Mouse (Mus musculus): Measurements from ENCODE around the gene Cc2d2a. TPM values are rescaled to one million over a fixed set of nuclear protein-coding genes. Genes with fewer than 3 reads are reported as not detected.

Cc2d2a gene
- 0.82 and 1.00 TPM in 2 replicates for polyA plus RNA-seq (2015; fragmentation: Nextera tagmentation; extraction: Ambion mirVana)

GRCm38 (mm10) chr5:43661997-43662961 is at the start of gene Cc2d2a:
Gene Cc2d2a, plus strand, starts transcription at chr5:43662346.
- Histone ChIP-seq H3K27ac (ENCODE audit: low read depth) (peak within 1 kb of the TSS; percentile 59), H3K9ac (replicated peaks) (peak within 1 kb of the TSS; percentile 49; the same call in 1 of the 2 replicates), H3K4me2 (ENCODE audit: low read depth, low read length) (peak within 1 kb of the TSS; percentile 71), H3K4me1 (ENCODE audit: insufficient read depth) (no peaks in the 10 kb centered on the region), H3K27me3 (ENCODE audit: insufficient read depth, low read length) (no peaks in the 10 kb centered on the region), H3K9me3 (ENCODE audit: low read length) (no peaks in the 10 kb centered on the region), H3K36me3 (replicated peaks; ENCODE audit: insufficient read depth, low read length) (no peaks in the 10 kb centered on the region), H3K4me3 (ENCODE audit: low read depth, low read length) (peak within 1 kb of the TSS; percentile 46)
- TF ChIP-seq CTCF (IDR thresholded peaks at IDR 0.05; ENCODE audit: low read depth) (no peak), EP300 (IDR thresholded peaks at IDR 0.05; ENCODE audit: low read depth) (no peak)
- WGBS (ENCODE audit: insufficient replicate concordance), result 11% methylated on average over 19 of the region's 19 CpGs
- ATAC-seq (no peak), DNase-seq (peak; percentile 17)

- WGBS (ENCODE audit: insufficient replicate concordance), result 61% methylated on average over 7 of the region's 7 CpGs
- Histone ChIP-seq H3K27ac (ENCODE audit: low read depth) (no peak overlapping the region), H3K4me3 (ENCODE audit: low read depth, low read length) (no peak overlapping the region), H3K4me2 (ENCODE audit: low read depth, low read length) (no peak overlapping the region), H3K9ac (replicated peaks) (no peak overlapping the region), H3K36me3 (replicated peaks; ENCODE audit: insufficient read depth, low read length) (no peaks in the 10 kb centered on the region), H3K4me1 (ENCODE audit: insufficient read depth) (no peaks in the 10 kb centered on the region), H3K27me3 (ENCODE audit: insufficient read depth, low read length) (no peaks in the 10 kb centered on the region), H3K9me3 (ENCODE audit: low read length) (no peaks in the 10 kb centered on the region)
- no peak for TF ChIP-seq EP300 (IDR thresholded peaks at IDR 0.05; ENCODE audit: low read depth)
- no peak for TF ChIP-seq CTCF (IDR thresholded peaks at IDR 0.05; ENCODE audit: low read depth)
- DNase-seq (no peak), ATAC-seq (no peak)
Observed at GRCm38 (mm10) chr5:43621575-43622299, 40.4 kb upstream of the Cc2d2a start.

- no peaks in the 10 kb centered on the region for H3K4me1 ChIP-seq (ENCODE audit: insufficient read depth)
- no peak for TF ChIP-seq EP300 (IDR thresholded peaks at IDR 0.05; ENCODE audit: low read depth)
- no peak for ATAC-seq
- no peaks in the 10 kb centered on the region for H3K9me3 ChIP-seq (ENCODE audit: low read length)
- no peak overlapping the region for H3K27ac ChIP-seq (ENCODE audit: low read depth)
- H3K4me2 ChIP-seq (ENCODE audit: low read depth, low read length), result no peak overlapping the region
- H3K9ac ChIP-seq (replicated peaks), result no peak overlapping the region
- H3K27me3 ChIP-seq (ENCODE audit: insufficient read depth, low read length), result no peaks in the 10 kb centered on the region
- no peak for DNase-seq
- no peaks in the 10 kb centered on the region for H3K36me3 ChIP-seq (replicated peaks; ENCODE audit: insufficient read depth, low read length)
- 75% methylated on average over 4 of the region's 4 CpGs for WGBS (ENCODE audit: insufficient replicate concordance)
- H3K4me3 ChIP-seq (ENCODE audit: low read depth, low read length), result no peak overlapping the region
Observed at GRCm38 (mm10) chr5:43625407-43625806, 36.7 kb upstream of the Cc2d2a start.

- Histone ChIP-seq H3K36me3 (replicated peaks; ENCODE audit: insufficient read depth, low read length) (no peaks in the 10 kb centered on the region), H3K9ac (replicated peaks) (no peak overlapping the region), H3K4me2 (ENCODE audit: low read depth, low read length) (no peak overlapping the region), H3K27me3 (ENCODE audit: insufficient read depth, low read length) (no peaks in the 10 kb centered on the region), H3K4me3 (ENCODE audit: low read depth, low read length) (no peak overlapping the region), H3K9me3 (ENCODE audit: low read length) (no peaks in the 10 kb centered on the region), H3K27ac (ENCODE audit: low read depth) (no peak overlapping the region), H3K4me1 (ENCODE audit: insufficient read depth) (no peaks in the 10 kb centered on the region)
- TF ChIP-seq CTCF (IDR thresholded peaks at IDR 0.05; ENCODE audit: low read depth) (no peak), EP300 (IDR thresholded peaks at IDR 0.05; ENCODE audit: low read depth) (no peak)
- WGBS (ENCODE audit: insufficient replicate concordance), result 73% methylated on average over 5 of the region's 5 CpGs
- no peak for DNase-seq
- no peak for ATAC-seq
Observed at GRCm38 (mm10) chr5:43634071-43634601, 28.0 kb upstream of the Cc2d2a start.

GRCm38 (mm10) chr5:43634602-43635081 is 27.5 kb upstream of the Cc2d2a start:
- WGBS (ENCODE audit: insufficient replicate concordance), result 31% methylated on average over 9 of the region's 9 CpGs
- DNase-seq, result no peak

GRCm38 (mm10) chr5:43645020-43645419 is 17.1 kb upstream of the Cc2d2a start:
- TF ChIP-seq CTCF (IDR thresholded peaks at IDR 0.05; ENCODE audit: low read depth) (no peak), EP300 (IDR thresholded peaks at IDR 0.05; ENCODE audit: low read depth) (no peak)
- DNase-seq (no peak), ATAC-seq (no peak)
- Histone ChIP-seq H3K9me3 (ENCODE audit: low read length) (no peaks in the 10 kb centered on the region), H3K27ac (ENCODE audit: low read depth) (no peak overlapping the region), H3K4me1 (ENCODE audit: insufficient read depth) (no peaks in the 10 kb centered on the region), H3K9ac (replicated peaks) (no peak overlapping the region), H3K27me3 (ENCODE audit: insufficient read depth, low read length) (no peaks in the 10 kb centered on the region), H3K36me3 (replicated peaks; ENCODE audit: insufficient read depth, low read length) (no peaks in the 10 kb centered on the region), H3K4me2 (ENCODE audit: low read depth, low read length) (no peak overlapping the region), H3K4me3 (ENCODE audit: low read depth, low read length) (no peak overlapping the region)
- WGBS (ENCODE audit: insufficient replicate concordance), result 76% methylated on average over 4 of the region's 4 CpGs

More at GRCm38 (mm10) chr5:43634602-43635081, 27.5 kb upstream of the Cc2d2a start:
- H3K4me2 ChIP-seq (ENCODE audit: low read depth, low read length), result no peak overlapping the region
- no peaks in the 10 kb centered on the region for H3K36me3 ChIP-seq (replicated peaks; ENCODE audit: insufficient read depth, low read length)
- H3K27me3 ChIP-seq (ENCODE audit: insufficient read depth, low read length), result no peaks in the 10 kb centered on the region
- H3K4me1 ChIP-seq (ENCODE audit: insufficient read depth), result no peaks in the 10 kb centered on the region
- no peak overlapping the region for H3K4me3 ChIP-seq (ENCODE audit: low read depth, low read length)
- ATAC-seq, result no peak
- TF ChIP-seq EP300 (IDR thresholded peaks at IDR 0.05; ENCODE audit: low read depth) (no peak), CTCF (IDR thresholded peaks at IDR 0.05; ENCODE audit: low read depth) (peak; percentile 66)
- no peak overlapping the region for H3K9ac ChIP-seq (replicated peaks)
- H3K27ac ChIP-seq (ENCODE audit: low read depth), result no peak overlapping the region
- no peaks in the 10 kb centered on the region for H3K9me3 ChIP-seq (ENCODE audit: low read length)
